Mouse (Mus musculus): ENCODE results near the gene Il17d. TPM values are rescaled to one million over a fixed set of nuclear protein-coding genes. Genes with fewer than 3 reads are reported as not detected.

The Il17d gene
- polyA plus RNA-seq, 1 experiment from 2014 or later: 5.5 TPM

DNA sequence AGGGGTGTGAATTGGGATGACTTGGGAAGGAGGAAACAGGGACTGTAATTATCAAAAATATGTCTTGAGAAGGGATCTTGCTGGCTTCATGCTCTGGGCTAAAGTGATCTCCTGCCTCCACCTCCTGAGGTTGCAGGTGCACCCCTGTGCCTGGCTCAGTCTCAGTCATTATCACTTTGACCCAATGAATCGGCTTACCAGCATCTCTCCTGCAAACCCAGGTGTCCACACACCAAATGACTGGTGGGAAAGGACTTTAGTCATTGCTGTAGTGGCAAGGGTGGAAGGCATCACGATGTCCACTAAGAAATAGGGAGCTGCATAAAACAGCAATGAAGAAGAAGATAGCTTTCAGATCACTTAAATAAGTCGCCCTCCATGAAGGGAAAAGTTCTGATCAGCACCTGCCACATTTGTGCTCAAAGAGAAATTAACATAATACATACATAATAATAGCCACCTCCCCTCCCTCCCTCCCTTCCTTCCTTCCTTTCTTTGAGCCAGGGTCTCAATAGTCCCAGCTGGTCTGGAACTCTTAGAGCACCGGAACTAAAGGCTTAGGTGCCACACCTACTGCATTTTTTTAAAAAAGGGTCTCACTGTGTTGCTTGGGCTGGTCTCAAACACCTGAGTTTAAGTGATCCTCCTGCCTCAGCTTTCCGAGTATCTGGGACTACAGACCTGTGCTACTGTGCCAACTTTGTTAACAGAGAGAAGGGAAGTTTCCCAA is 5.4 kb downstream of the Il17d start:
- Histone ChIP-seq H3K27ac (replicated peaks; ENCODE audit: low read depth, low read length) (no peak overlapping the region), H3K4me2 (ENCODE audit: low read depth, low read length) (no peak overlapping the region), H3K4me3 (ENCODE audit: low read depth, low read length) (no peak overlapping the region), H3K36me3 (ENCODE audit: control insufficient read depth, insufficient read depth, low read length) (no peaks in the 10 kb centered on the region), H3K9me3 (ENCODE audit: control insufficient read depth, low read length) (no peaks in the 10 kb centered on the region), H3K4me1 (ENCODE audit: control insufficient read depth, insufficient read depth, low read length) (peaks cover 17% of the 10 kb centered on the region), H3K27me3 (replicated peaks; ENCODE audit: control insufficient read depth, insufficient read depth, low read length) (0 out of 2 replicates have a peak, but pooled peaks cover 5% of the 10 kb centered on the region), H3K9ac (ENCODE audit: low read depth, low read length) (no peak overlapping the region)
- ATAC-seq (ENCODE audit: low read depth) (no peak), DNase-seq (ENCODE audit: low spot score) (no peak)
- 65% methylated on average over 5 of the region's 5 CpGs for WGBS

DNA sequence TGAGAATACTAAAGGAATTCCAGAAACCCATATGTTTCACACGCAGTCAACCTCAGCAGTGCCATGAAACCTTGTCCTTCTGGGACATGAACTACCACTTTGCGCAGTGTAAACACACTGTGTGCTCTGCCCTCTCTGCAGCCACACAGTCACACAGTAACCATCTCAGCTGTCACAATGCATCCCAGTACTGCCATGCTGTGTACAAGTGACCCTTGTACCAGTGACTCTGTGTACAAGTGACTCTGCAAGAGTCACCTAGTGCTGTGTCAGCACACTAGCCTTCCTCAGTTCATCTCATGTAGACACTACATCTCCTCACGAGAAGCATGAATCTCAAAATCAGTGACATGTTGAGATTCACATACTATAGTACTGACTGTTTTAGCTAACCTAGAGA is 8.0 kb downstream of the Il17d start:
- peaks cover 23% of the 10 kb centered on the region for H3K4me1 ChIP-seq (ENCODE audit: control insufficient read depth, insufficient read depth, low read length)
- no peak overlapping the region for H3K27ac ChIP-seq (replicated peaks; ENCODE audit: low read depth, low read length)
- WGBS: 82% methylated on average over 3 of the region's 3 CpGs
- no peak overlapping the region for H3K4me3 ChIP-seq (ENCODE audit: low read depth, low read length)
- 0 out of 2 replicates have a peak, but pooled peaks cover 3% of the 10 kb centered on the region for H3K27me3 ChIP-seq (replicated peaks; ENCODE audit: control insufficient read depth, insufficient read depth, low read length)
- no peak overlapping the region for H3K9ac ChIP-seq (ENCODE audit: low read depth, low read length)
- DNase-seq (ENCODE audit: low spot score): no peak
- ATAC-seq (ENCODE audit: low read depth): no peak
- H3K9me3 ChIP-seq (ENCODE audit: control insufficient read depth, low read length): no peaks in the 10 kb centered on the region
- H3K4me2 ChIP-seq (ENCODE audit: low read depth, low read length): no peak overlapping the region
- no peaks in the 10 kb centered on the region for H3K36me3 ChIP-seq (ENCODE audit: control insufficient read depth, insufficient read depth, low read length)

DNA sequence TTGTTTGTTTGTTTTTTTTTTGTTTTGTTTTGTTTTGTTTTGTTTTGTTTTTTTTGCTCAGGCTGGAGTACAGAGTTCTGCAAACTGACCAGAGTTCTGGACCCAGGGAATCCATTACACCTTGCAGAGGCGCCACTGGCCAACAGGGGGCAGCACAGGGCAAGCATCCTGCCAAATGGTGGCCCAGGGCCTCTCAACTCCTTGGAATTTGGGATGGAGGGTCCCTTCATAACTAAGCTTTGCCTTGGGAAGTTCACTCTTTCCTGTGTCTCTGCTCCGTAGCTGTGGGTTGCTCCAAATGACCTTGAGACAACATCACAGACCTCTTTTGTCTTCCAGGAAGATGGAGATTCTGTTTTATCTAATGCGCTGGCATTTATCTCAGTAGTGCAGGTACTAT is 8.6 kb downstream of the Il17d start:
- H3K27ac ChIP-seq (replicated peaks; ENCODE audit: low read depth, low read length): no peak overlapping the region
- no peak overlapping the region for H3K9ac ChIP-seq (ENCODE audit: low read depth, low read length)
- 43% methylated on average over 3 of the region's 3 CpGs for WGBS
- no peaks in the 10 kb centered on the region for H3K9me3 ChIP-seq (ENCODE audit: control insufficient read depth, low read length)
- H3K4me1 ChIP-seq (ENCODE audit: control insufficient read depth, insufficient read depth, low read length): peaks cover 30% of the 10 kb centered on the region
- 0 out of 2 replicates have a peak, but pooled peaks cover 3% of the 10 kb centered on the region for H3K27me3 ChIP-seq (replicated peaks; ENCODE audit: control insufficient read depth, insufficient read depth, low read length)
- no peak overlapping the region for H3K4me3 ChIP-seq (ENCODE audit: low read depth, low read length)
- no peak overlapping the region for H3K4me2 ChIP-seq (ENCODE audit: low read depth, low read length)
- no peaks in the 10 kb centered on the region for H3K36me3 ChIP-seq (ENCODE audit: control insufficient read depth, insufficient read depth, low read length)
- ATAC-seq (ENCODE audit: low read depth): no peak
- peak; percentile 29 for DNase-seq (ENCODE audit: low spot score)

DNA sequence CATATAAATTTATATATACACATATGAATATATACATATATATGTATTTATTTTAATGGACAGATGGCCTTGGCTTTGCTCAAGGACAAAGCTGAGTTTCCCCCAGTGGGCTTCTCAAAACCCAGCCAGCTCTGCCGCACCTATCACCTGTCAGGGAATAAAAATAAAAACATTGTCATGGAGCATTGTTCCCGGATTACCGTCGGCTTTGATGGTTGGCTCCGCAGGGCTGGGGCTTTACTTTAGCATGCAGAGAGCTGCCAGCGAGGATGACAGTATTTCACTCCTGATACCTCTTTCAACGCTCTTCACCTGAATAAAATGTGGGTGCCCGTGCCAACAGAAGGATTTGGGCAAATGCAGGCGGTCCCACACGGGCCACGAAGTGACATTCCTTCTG is 9.3 kb downstream of the Il17d start:
- Histone ChIP-seq H3K36me3 (ENCODE audit: control insufficient read depth, insufficient read depth, low read length) (no peaks in the 10 kb centered on the region), H3K27me3 (replicated peaks; ENCODE audit: control insufficient read depth, insufficient read depth, low read length) (no peaks in the 10 kb centered on the region), H3K9ac (ENCODE audit: low read depth, low read length) (no peak overlapping the region), H3K4me1 (ENCODE audit: control insufficient read depth, insufficient read depth, low read length) (peaks cover 30% of the 10 kb centered on the region), H3K4me2 (ENCODE audit: low read depth, low read length) (no peak overlapping the region), H3K27ac (replicated peaks; ENCODE audit: low read depth, low read length) (no peak overlapping the region), H3K4me3 (ENCODE audit: low read depth, low read length) (no peak overlapping the region), H3K9me3 (ENCODE audit: control insufficient read depth, low read length) (no peaks in the 10 kb centered on the region)
- peak; percentile 35 for DNase-seq (ENCODE audit: low spot score)
- no peak for ATAC-seq (ENCODE audit: low read depth)
- 18% methylated on average over 11 of the region's 11 CpGs for WGBS

DNA sequence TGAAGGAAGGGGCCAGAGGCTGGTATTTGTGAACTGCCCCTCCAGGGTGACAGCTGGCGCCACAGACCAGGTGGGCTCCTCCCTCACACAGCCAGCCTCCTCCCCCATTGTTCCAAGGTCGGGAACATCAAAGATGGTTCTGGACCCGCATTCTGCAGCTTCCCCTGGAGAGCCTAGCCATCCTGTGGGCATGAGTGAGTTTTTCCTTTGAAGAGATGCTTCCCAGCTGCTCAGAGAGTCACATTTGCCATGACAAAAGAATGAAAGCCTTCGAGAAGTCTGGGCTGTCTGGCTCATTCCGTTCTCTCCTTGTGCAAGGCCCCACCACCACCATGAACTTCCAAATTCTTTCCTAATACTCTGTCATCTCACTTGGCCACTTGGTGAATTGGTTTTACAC is 9.8 kb downstream of the Il17d start:
- Histone ChIP-seq H3K4me2 (ENCODE audit: low read depth, low read length) (peak overlapping the region; percentile 4; the same call in 1 of the 2 replicates), H3K9ac (ENCODE audit: low read depth, low read length) (no peak overlapping the region), H3K36me3 (ENCODE audit: control insufficient read depth, insufficient read depth, low read length) (no peaks in the 10 kb centered on the region), H3K9me3 (ENCODE audit: control insufficient read depth, low read length) (no peaks in the 10 kb centered on the region), H3K27ac (replicated peaks; ENCODE audit: low read depth, low read length) (peak overlapping the region; percentile 36; the same call in 1 of the 2 replicates), H3K27me3 (replicated peaks; ENCODE audit: control insufficient read depth, insufficient read depth, low read length) (no peaks in the 10 kb centered on the region), H3K4me1 (ENCODE audit: control insufficient read depth, insufficient read depth, low read length) (peaks cover 30% of the 10 kb centered on the region), H3K4me3 (ENCODE audit: low read depth, low read length) (no peak overlapping the region)
- 18% methylated on average over 5 of the region's 5 CpGs for WGBS
- DNase-seq (ENCODE audit: low spot score): peak; percentile 29
- 0 out of 2 replicates have a peak, but pooled peaks have one; percentile 7 for ATAC-seq (ENCODE audit: low read depth)

DNA sequence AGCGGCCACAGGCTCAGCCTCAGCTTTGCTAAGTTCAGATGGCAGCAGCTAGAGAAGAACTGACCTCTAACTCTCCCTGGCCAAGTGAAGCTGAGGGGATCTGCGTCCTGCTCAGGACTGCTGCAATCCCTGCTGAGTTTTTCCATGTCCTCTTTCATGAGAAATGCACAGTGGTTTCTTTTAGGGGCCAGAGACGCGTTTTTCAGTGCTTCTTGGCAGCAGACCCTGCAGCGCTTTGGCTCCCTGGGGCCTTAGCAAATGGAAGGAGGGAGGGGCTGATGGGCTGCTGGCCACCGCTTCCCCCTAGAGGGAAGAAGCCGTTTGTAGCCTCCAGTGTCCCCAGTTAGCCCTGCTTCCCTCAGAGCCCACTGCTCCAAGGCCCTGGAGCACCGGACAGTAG is 10.4 kb downstream of the Il17d start:
- H3K27ac ChIP-seq (replicated peaks; ENCODE audit: low read depth, low read length): peak overlapping the region; percentile 36; the same call in 1 of the 2 replicates
- DNase-seq (ENCODE audit: low spot score) (peak; percentile 69), ATAC-seq (ENCODE audit: low read depth) (no peak)
- peaks cover 30% of the 10 kb centered on the region for H3K4me1 ChIP-seq (ENCODE audit: control insufficient read depth, insufficient read depth, low read length)
- H3K9ac ChIP-seq (ENCODE audit: low read depth, low read length): no peak overlapping the region
- WGBS: 9% methylated on average over 8 of the region's 8 CpGs
- H3K36me3 ChIP-seq (ENCODE audit: control insufficient read depth, insufficient read depth, low read length): no peaks in the 10 kb centered on the region
- H3K9me3 ChIP-seq (ENCODE audit: control insufficient read depth, low read length): no peaks in the 10 kb centered on the region
- no peak overlapping the region for H3K4me3 ChIP-seq (ENCODE audit: low read depth, low read length)
- peak overlapping the region; percentile 4; the same call in 1 of the 2 replicates for H3K4me2 ChIP-seq (ENCODE audit: low read depth, low read length)
- no peaks in the 10 kb centered on the region for H3K27me3 ChIP-seq (replicated peaks; ENCODE audit: control insufficient read depth, insufficient read depth, low read length)

DNA sequence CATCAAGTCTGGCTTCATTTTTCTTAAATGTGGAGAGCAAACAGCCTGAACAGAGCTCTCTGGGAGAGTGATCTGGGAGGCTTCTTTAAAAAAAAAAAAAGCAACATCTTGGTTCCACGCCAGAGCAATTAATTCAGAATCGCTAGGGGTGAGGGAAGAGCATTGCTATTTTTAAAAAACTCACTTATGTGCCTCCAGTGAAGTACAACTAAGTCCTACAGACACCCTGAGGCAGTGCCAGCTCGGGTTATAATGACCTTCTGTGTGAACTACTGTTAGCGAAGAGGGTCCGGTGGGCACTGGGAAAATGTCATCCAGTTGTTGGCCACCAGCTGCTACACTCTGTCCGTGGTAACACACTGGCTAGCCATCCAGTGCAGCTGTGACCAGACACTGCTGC is 11.1 kb downstream of the Il17d start:
- no peaks in the 10 kb centered on the region for H3K27me3 ChIP-seq (replicated peaks; ENCODE audit: control insufficient read depth, insufficient read depth, low read length)
- ATAC-seq (ENCODE audit: low read depth) (no peak), DNase-seq (ENCODE audit: low spot score) (peak; percentile 40)
- no peaks in the 10 kb centered on the region for H3K9me3 ChIP-seq (ENCODE audit: control insufficient read depth, low read length)
- no peak overlapping the region for H3K9ac ChIP-seq (ENCODE audit: low read depth, low read length)
- H3K27ac ChIP-seq (replicated peaks; ENCODE audit: low read depth, low read length): no peak overlapping the region
- H3K4me1 ChIP-seq (ENCODE audit: control insufficient read depth, insufficient read depth, low read length): peaks cover 30% of the 10 kb centered on the region
- H3K4me3 ChIP-seq (ENCODE audit: low read depth, low read length): no peak overlapping the region
- WGBS: 55% methylated on average over 6 of the region's 6 CpGs
- no peaks in the 10 kb centered on the region for H3K36me3 ChIP-seq (ENCODE audit: control insufficient read depth, insufficient read depth, low read length)
- no peak overlapping the region for H3K4me2 ChIP-seq (ENCODE audit: low read depth, low read length)

DNA sequence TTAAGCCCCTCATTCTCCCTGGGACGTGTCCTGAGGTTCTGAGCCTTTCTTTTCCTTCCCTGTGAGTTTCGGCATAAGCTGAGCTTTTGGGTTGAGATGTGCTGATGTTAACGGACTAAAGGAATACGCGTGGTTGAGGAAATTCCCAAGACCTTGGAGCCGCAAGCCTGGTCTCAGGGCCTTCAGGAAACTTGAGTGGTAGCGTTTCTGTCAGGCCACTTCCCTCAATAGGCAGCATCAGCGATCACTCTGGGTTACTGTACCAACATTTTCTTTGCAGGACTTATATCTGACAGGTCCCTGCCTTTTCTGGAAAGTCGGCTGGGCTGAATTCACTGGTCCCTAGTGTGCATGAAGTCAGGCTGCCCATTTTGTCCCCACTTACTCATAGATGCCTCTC is 12.2 kb downstream of the Il17d start:
- H3K9me3 ChIP-seq (ENCODE audit: control insufficient read depth, low read length): no peaks in the 10 kb centered on the region
- DNase-seq (ENCODE audit: low spot score) (no peak), ATAC-seq (ENCODE audit: low read depth) (no peak)
- WGBS: 42% methylated on average over 9 of the region's 9 CpGs
- no peak overlapping the region for H3K4me2 ChIP-seq (ENCODE audit: low read depth, low read length)
- H3K36me3 ChIP-seq (ENCODE audit: control insufficient read depth, insufficient read depth, low read length): no peaks in the 10 kb centered on the region
- H3K9ac ChIP-seq (ENCODE audit: low read depth, low read length): no peak overlapping the region
- peaks cover 30% of the 10 kb centered on the region for H3K4me1 ChIP-seq (ENCODE audit: control insufficient read depth, insufficient read depth, low read length)
- H3K27me3 ChIP-seq (replicated peaks; ENCODE audit: control insufficient read depth, insufficient read depth, low read length): no peaks in the 10 kb centered on the region
- no peak overlapping the region for H3K4me3 ChIP-seq (ENCODE audit: low read depth, low read length)
- H3K27ac ChIP-seq (replicated peaks; ENCODE audit: low read depth, low read length): no peak overlapping the region

Data from embryonic facial prominence, embryonic 14.5 days (tissue).